Mouse (Mus musculus) liver, adult 2 months (tissue): ENCODE data around the gene Cenpa.

Experiments used
- CTCF ChIP-seq: fragments of 200-500 bp; IDR thresholded peaks from 2 replicates; pipeline ENCODE4 v1.5.1; 2011; ENCODE audit warnings: low read depth, low read length, control low read depth
- POLR2A ChIP-seq: fragments of 200-500 bp; IDR thresholded peaks from 2 replicates; pipeline ENCODE4 v1.6.1; 2011; ENCODE audit warnings: low read length, control low read depth; ENCODE audit not compliant: insufficient read depth; ENCODE audit errors: extremely low read depth

DNA sequence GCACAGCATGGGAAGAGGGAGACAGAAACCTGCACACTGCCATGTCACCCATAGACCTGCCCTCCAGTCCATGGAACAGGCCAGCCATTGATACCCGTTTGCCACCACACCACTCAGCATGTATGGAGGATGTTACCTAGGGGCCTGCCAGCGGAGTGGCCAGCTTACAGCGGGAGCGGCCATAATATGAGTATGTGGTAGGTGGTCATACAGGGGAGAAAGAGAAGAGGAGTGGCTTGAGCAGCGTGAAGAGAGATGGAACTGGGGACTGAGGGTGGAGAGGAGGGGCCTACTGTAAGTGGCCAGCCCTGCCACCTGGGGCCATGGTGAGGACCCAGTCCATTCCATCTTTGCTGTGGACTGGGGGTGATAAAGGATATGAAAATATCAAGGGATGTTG is 15.4 kb downstream of the Cenpa start:
- TF ChIP-seq POLR2A, result no peak
- no peak for TF ChIP-seq CTCF
